ENCODE assay signal across 19 mouse cellular contexts in genomic region chr1:90014446-90014845, GRCm38 (mm10). TPM values are rescaled to one million over a fixed set of nuclear protein-coding genes. Genes with fewer than 3 reads are reported as not detected.
DNase-seq lines count a peak whose midpoint lies in the region; ATAC-seq and TF ChIP-seq lines count a peak whose summit lies in the region.
"Had no signal": no experiment of that assay in that cellular context is flagged by ENCODE, and none has a peak within 500 bp of the region (broad histone marks: within the 10 kb centered on the region; RNA-seq: fewer than 3 reads in every experiment).

TSS of gene Asb18 (minus strand) at chr1:90014666.

- no peak within 1 kb of the TSS; the same call in 1 of the 2 replicates for H3K9ac ChIP-seq in heart, embryonic 14.5 days (ENCODE audit: low read length)
- no peak within 1 kb of the TSS for H3K9ac ChIP-seq in intestine, postnatal 0 days (ENCODE audit: low read depth, low read length)
- H3K9ac ChIP-seq: neural tube, embryonic 13.5 days had no signal

- no peak within 1 kb of the TSS for H3K4me3 ChIP-seq in heart, embryonic 14.5 days (ENCODE audit: control insufficient read depth in 1 of 2, insufficient read depth in 1 of 2, low read depth in 1 of 2, low read length in 2 of 2)
- H3K4me3 ChIP-seq in intestine, postnatal 0 days (ENCODE audit: low read depth, low read length): no peak within 1 kb of the TSS
- H3K4me3 ChIP-seq: midbrain, embryonic 10.5 days; neural tube, embryonic 13.5 days had no signal

- H3K4me1 ChIP-seq in heart, embryonic 14.5 days (ENCODE audit: control insufficient read depth in 2 of 2, insufficient read depth in 2 of 2, low read length in 2 of 2): 0 out of 4 replicates have a peak, but pooled peaks cover 0 to 3% of the 10 kb centered on the region in 2 experiments
- no peaks in the 10 kb centered on the region for H3K4me1 ChIP-seq in intestine, postnatal 0 days (replicated peaks; ENCODE audit: control insufficient read depth, insufficient read depth, low read length)
- H3K4me1 ChIP-seq: midbrain, embryonic 10.5 days; neural tube, embryonic 13.5 days had no signal

- 34% methylated on average over 5 of the region's 5 CpGs for whole genome bisulfite sequencing in heart, embryonic 14.5 days
- 72% methylated on average over 5 of the region's 5 CpGs for WGBS in intestine, postnatal 0 days

- peaks cover 4% of the 10 kb centered on the region; the same call in 1 of the 2 replicates for H3K9me3 ChIP-seq in heart, embryonic 14.5 days (ENCODE audit: control insufficient read depth, low read length)
- H3K9me3 ChIP-seq in intestine, postnatal 0 days (ENCODE audit: control insufficient read depth): no peaks in the 10 kb centered on the region
- H3K9me3 ChIP-seq: midbrain, embryonic 10.5 days; neural tube, embryonic 13.5 days had no signal

- peak within 1 kb of the TSS; percentile 6 to 64 for H3K27ac ChIP-seq in heart, embryonic 14.5 days (replicated peaks in 1 of 2; ENCODE audit: control insufficient read depth in 1 of 2, insufficient read depth in 1 of 2, low read depth in 2 of 2, low read length in 2 of 2)
- no peak within 1 kb of the TSS for H3K27ac ChIP-seq in intestine, postnatal 0 days (ENCODE audit: low read depth, low read length)
- H3K27ac ChIP-seq: kidney, postnatal 0 days; midbrain, embryonic 10.5 days; neural tube, embryonic 13.5 days had no signal

- peak; percentile 73 for ATAC-seq in heart, embryonic 14.5 days (ENCODE audit: insufficient number of reproducible peaks, insufficient read depth, low FRiP score, low read depth)
- ATAC-seq in intestine, postnatal 0 days: no peak
- ATAC-seq: forebrain, embryonic 14.5 days had no signal

- no peaks in the 10 kb centered on the region for H3K36me3 ChIP-seq in heart, embryonic 14.5 days (ENCODE audit: control insufficient read depth, insufficient read depth, low read length)
- no peaks in the 10 kb centered on the region for H3K36me3 ChIP-seq in intestine, postnatal 0 days (ENCODE audit: control insufficient read depth, insufficient read depth)
- H3K36me3 ChIP-seq: G1E; midbrain, embryonic 10.5 days; neural tube, embryonic 13.5 days had no signal

- H3K27me3 ChIP-seq in heart, embryonic 14.5 days (ENCODE audit: control insufficient read depth, insufficient read depth, low read length): no peaks in the 10 kb centered on the region
- no peaks in the 10 kb centered on the region for H3K27me3 ChIP-seq in intestine, postnatal 0 days (replicated peaks; ENCODE audit: control insufficient read depth, insufficient read depth, low read length)
- H3K27me3 ChIP-seq: neural tube, embryonic 13.5 days had no signal

- peak in 1 of 2 experiments; percentile 56 for DNase-seq in heart, adult 18-20 months
- DNase-seq in heart, postnatal 4 days: no peak
- DNase-seq in gastrocnemius, postnatal 25 days: peak; percentile 29
- DNase-seq in lung, postnatal 10 days: no peak
- DNase-seq in adrenal gland, adult 2 months: no peak
- DNase-seq: embryo, embryonic 11 days; layer of hippocampus, adult 9-11 months; thymus, adult 2 months had no signal

- TF ChIP-seq CTCF in intestine, postnatal 0 days (IDR thresholded peaks at IDR 0.05; ENCODE audit: low read depth): no peak

- 0 out of 2 replicates have a peak within 1 kb of the TSS, but pooled peaks have one; percentile 21 for H3K4me2 ChIP-seq in heart, embryonic 14.5 days (ENCODE audit: low read length)
- H3K4me2 ChIP-seq in intestine, postnatal 0 days (replicated peaks; ENCODE audit: low read depth): no peak within 1 kb of the TSS
- H3K4me2 ChIP-seq: neural tube, embryonic 13.5 days had no signal

RNA-seq across cellular contexts. Expression of gene Asb18, which starts in this region (rescaled TPM):
- 10 to 100 TPM; 21.0 to 24.9 TPM for total RNA-seq in heart, adult 18-20 months (2021)
- 1 to 10 TPM; 5.1 to 6.0 TPM for total RNA-seq in heart, postnatal 4 days (2021)
- total RNA-seq in gastrocnemius, postnatal 25 days (2021): 10 to 100 TPM; 19.9 to 22.6 TPM
- 0.94 and 1.0 TPM in 2 replicates for polyA plus RNA-seq in heart, embryonic 14.5 days (2014; fragmentation: Nextera tagmentation; extraction: Ambion mirVana)
- not detected in 2 replicates for polyA plus RNA-seq in intestine, postnatal 0 days (2015; fragmentation: Nextera tagmentation; extraction: Ambion mirVana)
- total RNA-seq in adrenal gland, adult 2 months (2021): not detected
- polyA plus RNA-seq in adrenal gland, adult 2 months (2012; rRNA removed): not detected in 2 replicates
- total RNA-seq: adrenal gland, adult 18-20 months; monocyte, adult 5-6 weeks had no signal
- polyA plus RNA-seq: G1E; kidney, postnatal 0 days; small intestine, adult 2 months; stomach, embryonic 14.5 days had no signal

Comparison
In these comparisons a context has a peak if more than half of its experiments do, and no peak if none do; other contexts are left out.
1. RNA of gene Asb18 (total RNA-seq): 21.0 to 24.9 TPM in heart, adult 18-20 months, 19.9 to 22.6 TPM in gastrocnemius, postnatal 25 days and 5.1 to 6.0 TPM in heart, postnatal 4 days; not detected in adrenal gland, adult 2 months; every median in the first group is over 4 times any median in the second.